Mouse (Mus musculus) testis, postnatal 14 days (tissue): Measurements from ENCODE around the gene Baz1a.
"Not testable (repeated sequence)": the region's sequence is repeated elsewhere in the genome, so short reads cannot be mapped to it uniquely, and the experiment has no call there.

Experiments
- DNase-seq: peaks from one replicate; pipeline ENCODE4 v3.0.0; 2021; ENCODE audit warnings: low spot score

Baz1a gene

GRCm38 (mm10) chr12:55007361-55008008 is 6.7 kb downstream of the Baz1a start:
- no peak for DNase-seq

- no peak for DNase-seq
Measured at GRCm38 (mm10) chr12:55006071-55006470, 8.1 kb downstream of the Baz1a start.

GRCm38 (mm10) chr12:55004396-55004795 is 9.8 kb downstream of the Baz1a start:
- no peak for DNase-seq

GRCm38 (mm10) chr12:55003843-55004242 is 10.3 kb downstream of the Baz1a start:
- no peak for DNase-seq

GRCm38 (mm10) chr12:55002532-55002931 is 11.6 kb downstream of the Baz1a start:
- not testable (repeated sequence) for DNase-seq

- DNase-seq, result no peak
Measured at GRCm38 (mm10) chr12:54999016-54999690, 15.0 kb downstream of the Baz1a start.

- no peak for DNase-seq
Measured at GRCm38 (mm10) chr12:54998411-54998810, 15.7 kb downstream of the Baz1a start.

GRCm38 (mm10) chr12:54996979-54997474 is 17.1 kb downstream of the Baz1a start:
- DNase-seq, result no peak

- DNase-seq, result no peak
Measured at GRCm38 (mm10) chr12:54995965-54996364, 18.2 kb downstream of the Baz1a start.

GRCm38 (mm10) chr12:54994418-54994817 is 19.7 kb downstream of the Baz1a start:
- DNase-seq, result no peak

- no peak for DNase-seq
Measured at GRCm38 (mm10) chr12:54994068-54994386, 20.1 kb downstream of the Baz1a start.

GRCm38 (mm10) chr12:54993246-54994067 is 20.7 kb downstream of the Baz1a start:
- DNase-seq, result no peak

- no peak for DNase-seq
Measured at GRCm38 (mm10) chr12:54992814-54993213, 21.3 kb downstream of the Baz1a start.

- DNase-seq, result no peak
Measured at GRCm38 (mm10) chr12:54988323-54988850, 25.8 kb downstream of the Baz1a start.

- no peak for DNase-seq
Measured at GRCm38 (mm10) chr12:54987156-54987555, 27.0 kb downstream of the Baz1a start.

- peak; percentile 67 for DNase-seq
Measured at GRCm38 (mm10) chr12:54986052-54986717, 28.0 kb downstream of the Baz1a start, which contains the start of gene Gm20403. Gene Gm20403 (minus strand): TSS chr12:54986529.

GRCm38 (mm10) chr12:54985257-54986051 is 28.7 kb downstream of the Baz1a start:
- peak; percentile 76 for DNase-seq

- DNase-seq, result peak; percentile 71
Measured at GRCm38 (mm10) chr12:54984701-54985256, 29.4 kb downstream of the Baz1a start.

GRCm38 (mm10) chr12:54982935-54983715 is 31.0 kb downstream of the Baz1a start:
- DNase-seq, result no peak

- no peak for DNase-seq
Measured at GRCm38 (mm10) chr12:54981962-54982361, 32.2 kb downstream of the Baz1a start.
